26 mouse cellular contexts compared by ENCODE assay signal in the genomic region with DNA sequence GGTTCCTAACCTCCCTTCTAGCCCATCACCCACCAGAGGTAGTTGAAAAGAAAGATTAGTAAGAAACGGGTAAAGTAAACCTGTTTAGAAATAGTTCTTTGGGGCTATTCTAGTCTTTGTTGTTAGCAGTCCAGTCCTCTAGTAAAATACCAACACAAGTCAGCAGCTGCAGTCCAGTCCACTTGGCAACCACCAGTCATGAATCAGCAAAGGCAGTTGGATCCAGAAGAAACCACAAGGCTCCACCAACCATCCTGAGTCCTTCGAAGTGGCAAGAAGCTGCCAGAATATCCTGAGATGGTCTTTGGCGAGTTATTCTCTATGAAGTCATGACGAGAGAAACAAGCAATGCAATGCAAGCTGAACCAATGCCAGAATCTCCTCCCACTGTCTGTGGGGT.
"Had no signal": no experiment of that assay in that cellular context is flagged by ENCODE, and none has a peak within 500 bp of the region (broad histone marks: within the 10 kb centered on the region; RNA-seq: fewer than 3 reads in every experiment).

No protein-coding gene starts in this region.

- H3K36me3 ChIP-seq: embryonic facial prominence, embryonic 10.5 days; embryonic facial prominence, embryonic 12.5 days; embryonic facial prominence, embryonic 13.5 days; embryonic facial prominence, embryonic 15.5 days; forebrain, embryonic 10.5 days; forebrain, embryonic 12.5 days; forebrain, embryonic 15.5 days; heart, embryonic 10.5 days had no signal

- H3K4me1 ChIP-seq: heart, embryonic 10.5 days had no signal

- DNase-seq: cerebellum, adult 9-11 months; cerebellum, postnatal 10 days; cerebellum, postnatal 14 days; cerebellum, postnatal 25 days; cerebellum, postnatal 36 days; embryo, embryonic 11 days; forebrain, postnatal 0 days; gastrocnemius, adult 2 months; gastrocnemius, postnatal 10 days; gastrocnemius, postnatal 14 days; gastrocnemius, postnatal 25 days; gastrocnemius, postnatal 36 days; heart, adult 11 months; heart, adult 18-20 months; heart, adult 2 months had no signal

- H3K27ac ChIP-seq: embryonic facial prominence, embryonic 10.5 days; embryonic facial prominence, embryonic 12.5 days; embryonic facial prominence, embryonic 13.5 days; forebrain, embryonic 10.5 days; heart, embryonic 10.5 days had no signal

- H3K4me2 ChIP-seq: embryonic facial prominence, embryonic 12.5 days; embryonic facial prominence, embryonic 13.5 days; embryonic facial prominence, embryonic 15.5 days; forebrain, embryonic 12.5 days; forebrain, embryonic 13.5 days; forebrain, embryonic 15.5 days; heart, embryonic 11.5 days had no signal

- H3K9ac ChIP-seq: embryonic facial prominence, embryonic 12.5 days; embryonic facial prominence, embryonic 13.5 days; embryonic facial prominence, embryonic 15.5 days; forebrain, embryonic 12.5 days; forebrain, embryonic 13.5 days; forebrain, embryonic 15.5 days; forebrain, postnatal 0 days had no signal

- H3K27me3 ChIP-seq: embryonic facial prominence, embryonic 12.5 days; embryonic facial prominence, embryonic 13.5 days; embryonic facial prominence, embryonic 15.5 days; forebrain, embryonic 12.5 days; forebrain, embryonic 13.5 days; forebrain, embryonic 15.5 days had no signal

- H3K4me3 ChIP-seq: embryonic facial prominence, embryonic 10.5 days; embryonic facial prominence, embryonic 12.5 days; embryonic facial prominence, embryonic 13.5 days; embryonic facial prominence, embryonic 15.5 days; erythroblast, embryonic 14.5 days; forebrain, embryonic 10.5 days; forebrain, embryonic 12.5 days; forebrain, embryonic 13.5 days; forebrain, embryonic 15.5 days; gastrocnemius, adult 2 months; heart, adult 2 months; heart, embryonic 10.5 days had no signal

- H3K9me3 ChIP-seq: embryonic facial prominence, embryonic 10.5 days; embryonic facial prominence, embryonic 12.5 days; embryonic facial prominence, embryonic 13.5 days; embryonic facial prominence, embryonic 15.5 days; forebrain, embryonic 10.5 days; forebrain, embryonic 13.5 days; forebrain, embryonic 15.5 days; heart, embryonic 10.5 days had no signal
